Comparison of ENCODE assay signal across 22 mouse cellular contexts in the genomic region with DNA sequence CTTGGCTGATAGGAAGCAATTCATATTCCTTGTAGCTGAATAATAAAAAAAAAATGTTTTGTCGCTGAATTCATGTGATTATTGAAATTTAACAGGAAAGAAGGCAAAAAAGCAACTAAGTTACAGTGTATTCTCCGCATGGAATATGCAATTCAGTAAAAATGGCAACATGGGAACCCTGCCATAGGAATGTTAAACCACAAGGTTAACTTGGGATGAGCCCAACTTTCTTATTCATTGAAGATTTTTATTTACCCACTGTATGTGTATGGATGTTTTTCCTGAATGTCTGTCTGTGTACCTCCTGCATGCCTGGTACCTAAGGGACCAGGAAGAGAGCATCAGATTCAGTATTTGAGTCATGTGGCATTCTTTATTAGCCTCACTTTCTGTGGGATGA. TPM values are rescaled to one million over a fixed set of nuclear protein-coding genes. Genes with fewer than 3 reads are reported as not detected.
"Had no signal": no experiment of that assay in that cellular context is flagged by ENCODE, and none has a peak within 500 bp of the region (broad histone marks: within the 10 kb centered on the region; RNA-seq: fewer than 3 reads in every experiment).

No protein-coding gene starts in this region.

- H3K4me1 ChIP-seq: neural tube, embryonic 13.5 days; neural tube, embryonic 15.5 days; stomach, embryonic 15.5 days had no signal

- H3K9ac ChIP-seq: neural tube, embryonic 13.5 days; neural tube, embryonic 15.5 days; stomach, embryonic 15.5 days had no signal

- H3K27ac ChIP-seq: neural tube, embryonic 13.5 days; neural tube, embryonic 15.5 days; stomach, embryonic 15.5 days; stomach, postnatal 0 days had no signal

- H3K4me3 ChIP-seq: neural tube, embryonic 13.5 days; neural tube, embryonic 15.5 days; stomach, embryonic 15.5 days had no signal

- DNase-seq: retina, postnatal 1 day; right cerebral cortex, adult 18-20 months; right cerebral cortex, postnatal 14 days; right cerebral cortex, postnatal 25 days; right cerebral cortex, postnatal 4 days; spleen, adult 18-20 months; thymus, adult 18-20 months; thymus, adult 2 months; thymus, postnatal 14 days; thymus, postnatal 25 days; thymus, postnatal 36 days; thymus, postnatal 4 days had no signal

- H3K9me3 ChIP-seq: neural tube, embryonic 13.5 days; neural tube, embryonic 15.5 days; stomach, embryonic 15.5 days had no signal

- H3K4me2 ChIP-seq: neural tube, embryonic 13.5 days; neural tube, embryonic 15.5 days; stomach, embryonic 15.5 days had no signal

- H3K27me3 ChIP-seq: neural tube, embryonic 13.5 days; neural tube, embryonic 15.5 days; stomach, embryonic 15.5 days had no signal

RNA-seq across cellular contexts. Expression of a gene that starts 48.8 kb away (rescaled TPM):
- polyA plus RNA-seq: small intestine, adult 2 months; spleen, adult 2 months; stomach, embryonic 14.5 days; stomach, embryonic 16.5 days; stomach, postnatal 0 days; thymus, postnatal 0 days; urinary bladder, adult 2 months had no signal
